Mouse (Mus musculus) lung, embryonic 14.5 days (tissue): Measurements from ENCODE around the gene Slc24a3. TPM values are rescaled to one million over a fixed set of nuclear protein-coding genes. Genes with fewer than 3 reads are reported as not detected.

ENCODE experiments used
- ATAC-seq: fragments of 200-750 bp; cut with Nextera tagmentation; 2 replicates; pipeline ENCODE4 v1.8.0; 2017; ENCODE audit warnings: mild to moderate bottlenecking, moderate TSS enrichment, moderate library complexity; ENCODE audit not compliant: insufficient read depth
- DNase-seq: peaks from one replicate; pipeline ENCODE4 v3.0.0-alpha.2; 2015
- H3K27ac ChIP-seq: fragments of 300-500 bp; sonication (generic); 2 replicates; pipeline ENCODE4 v1.5.1; 2014; ENCODE audit warnings: low read depth, mild to moderate bottlenecking, moderate library complexity
- H3K27me3 ChIP-seq: fragments of 300-500 bp; sonication (generic); 2 replicates; pipeline ENCODE4 v1.6.1; 2014; ENCODE audit warnings: low read length, control low read depth; ENCODE audit not compliant: insufficient read depth
- H3K36me3 ChIP-seq: fragments of 300-500 bp; sonication (generic); 2 replicates; pipeline ENCODE4 v1.6.1; 2014; ENCODE audit warnings: control low read depth; ENCODE audit not compliant: insufficient read depth
- H3K4me1 ChIP-seq: fragments of 300-500 bp; sonication (generic); 2 replicates; pipeline ENCODE4 v1.6.1; 2014; ENCODE audit warnings: antibody characterized with exemption, control low read depth; ENCODE audit not compliant: insufficient read depth
- H3K4me2 ChIP-seq: fragments of 300-500 bp; sonication (generic); 2 replicates; pipeline ENCODE4 v1.6.1; 2014; ENCODE audit warnings: mild to moderate bottlenecking
- H3K4me3 ChIP-seq: fragments of 300-500 bp; sonication (generic); 2 replicates; pipeline ENCODE4 v1.5.1; 2014; ENCODE audit warnings: low read depth, low read length
- H3K9ac ChIP-seq: fragments of 300-500 bp; sonication (generic); 2 replicates; pipeline ENCODE4 v1.6.1; 2014
- H3K9me3 ChIP-seq: fragments of 300-500 bp; sonication (generic); 2 replicates; pipeline ENCODE4 v1.6.1; 2016; ENCODE audit warnings: low read depth, low read length, control low read depth
- CTCF ChIP-seq: IDR thresholded peaks from 2 replicates; pipeline ENCODE4 v1.5.1; 2016; ENCODE audit warnings: antibody characterized with exemption, low read depth
- WGBS: fragments of 180-500 bp; shearing (Covaris S2); extraction: QIAGEN DNeasy Blood & Tissue Kit; methylation state at CpG from one replicate; pipeline ENCODE4 v1.1.7; 2014; 5-methylcytosine and 5-hydroxymethylcytosine counted together
- polyA plus RNA-seq: library from polyadenylated mRNA; unstranded; fragments of >200 nt; fragmentation: Nextera tagmentation; extraction: Ambion mirVana; gene quantifications from 2 replicates; pipeline ENCODE4 v1.2.1, GENCODE M21; 2014

Gene Slc24a3
- polyA plus RNA-seq, 1 experiment from 2014 or later, result 4.3 TPM

DNA sequence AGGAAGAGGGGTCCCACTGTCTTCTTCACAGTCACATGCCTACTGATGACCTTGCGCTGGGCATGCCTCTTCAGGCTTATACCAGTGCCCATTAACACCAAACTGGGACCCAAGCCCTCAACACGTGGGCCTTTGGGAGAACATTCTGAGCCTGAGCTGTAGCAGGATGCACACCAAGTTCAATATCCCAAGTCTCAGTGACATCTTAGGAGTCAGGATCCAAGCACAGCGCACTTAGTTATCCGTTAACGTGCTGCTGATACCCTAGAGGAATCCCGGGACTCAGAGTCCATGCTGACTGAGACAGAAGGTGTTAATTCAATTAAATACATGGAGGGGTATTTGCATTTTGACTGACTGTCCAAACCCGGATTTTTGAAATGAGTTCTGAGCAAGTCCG is 424.3 kb downstream of the Slc24a3 start:
- no peaks in the 10 kb centered on the region for H3K36me3 ChIP-seq
- no peaks in the 10 kb centered on the region for H3K27me3 ChIP-seq
- WGBS, result 78% methylated on average over 8 of the region's 8 CpGs
- no peak overlapping the region for H3K27ac ChIP-seq
- no peak for ATAC-seq
- H3K4me3 ChIP-seq, result no peak overlapping the region
- DNase-seq, result no peak
- TF ChIP-seq CTCF, result no peak
- no peak overlapping the region for H3K9ac ChIP-seq
- H3K4me2 ChIP-seq, result no peak overlapping the region
- H3K9me3 ChIP-seq, result no peaks in the 10 kb centered on the region
- no peaks in the 10 kb centered on the region for H3K4me1 ChIP-seq

DNA sequence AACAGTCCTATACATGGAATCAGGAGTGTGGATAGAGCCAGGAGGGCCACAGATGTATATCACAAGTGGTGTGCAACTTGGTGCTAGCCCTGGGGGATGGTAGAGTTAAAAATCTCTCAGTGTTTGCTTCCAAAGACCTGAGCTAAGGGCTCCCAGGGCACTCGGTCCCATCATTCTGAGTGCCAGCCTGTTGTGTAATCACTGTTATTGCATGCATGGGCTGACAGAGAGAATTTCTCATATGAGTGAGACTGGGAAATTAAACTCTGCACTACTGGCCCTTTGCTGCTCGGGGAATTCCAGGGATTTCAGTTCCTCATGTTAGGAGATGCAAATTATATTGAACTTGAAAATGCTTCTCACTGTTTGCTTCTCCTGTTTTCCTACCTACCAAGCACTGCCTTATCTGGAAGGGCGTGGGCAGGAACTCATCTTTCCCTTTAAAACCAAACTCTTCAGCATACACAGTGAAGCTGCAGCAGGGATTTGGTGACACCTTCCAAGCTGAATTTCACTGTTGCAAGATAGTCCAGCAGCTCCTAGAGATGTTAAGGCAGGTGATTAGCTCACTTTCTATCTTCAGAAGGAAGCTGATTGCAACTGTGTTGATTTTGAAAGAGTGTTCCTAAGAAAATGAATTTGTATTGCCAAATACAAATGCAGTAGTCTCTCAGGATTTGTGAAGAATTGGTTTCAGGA is 426.2 kb downstream of the Slc24a3 start:
- H3K9me3 ChIP-seq, result no peaks in the 10 kb centered on the region
- H3K4me2 ChIP-seq, result no peak overlapping the region
- H3K36me3 ChIP-seq, result no peaks in the 10 kb centered on the region
- ATAC-seq (no peak), DNase-seq (no peak)
- no peaks in the 10 kb centered on the region for H3K27me3 ChIP-seq
- 62% methylated on average over 3 of the region's 3 CpGs for WGBS
- no peak overlapping the region for H3K27ac ChIP-seq
- H3K4me1 ChIP-seq, result no peaks in the 10 kb centered on the region
- TF ChIP-seq CTCF, result no peak
- H3K4me3 ChIP-seq, result no peak overlapping the region
- no peak overlapping the region for H3K9ac ChIP-seq

DNA sequence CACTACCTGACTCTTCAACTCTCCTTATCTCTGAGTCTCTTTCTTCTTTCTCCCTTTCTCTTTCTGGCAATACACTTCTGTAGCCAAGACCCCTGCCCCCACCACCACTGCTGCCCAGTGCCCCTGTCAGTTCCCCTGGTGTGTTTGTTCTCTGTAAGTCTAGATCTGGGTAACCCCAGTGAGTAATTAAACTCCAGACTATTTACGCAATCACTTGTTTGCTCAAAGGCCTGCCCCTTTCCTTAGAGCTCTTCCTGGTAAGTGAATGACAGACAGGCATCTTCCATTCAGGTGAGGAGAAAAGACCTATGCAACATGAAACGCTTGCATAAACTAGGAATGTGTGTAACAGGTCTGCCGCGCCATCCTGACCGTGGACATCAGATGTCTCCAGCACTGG is 430.3 kb downstream of the Slc24a3 start:
- no peak for DNase-seq

DNA sequence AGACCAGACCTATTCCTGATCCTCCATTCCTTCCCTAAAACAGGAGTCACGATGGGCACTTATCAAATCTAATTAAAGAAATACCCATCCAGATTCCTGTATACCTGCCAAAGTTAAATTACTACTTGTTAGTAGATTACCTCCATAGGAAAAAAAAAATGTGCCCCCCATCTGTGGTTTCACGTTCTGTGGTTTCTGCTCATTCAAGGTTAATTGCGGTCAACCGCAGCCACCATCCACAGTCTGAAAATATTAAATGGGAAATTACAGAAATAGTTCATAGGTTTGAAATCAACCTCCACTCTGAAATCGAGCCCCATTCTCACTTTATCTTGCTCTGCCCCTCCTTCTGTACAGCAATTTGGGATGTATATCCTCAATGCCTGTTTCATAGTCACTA is 440.3 kb downstream of the Slc24a3 start:
- no peak for TF ChIP-seq CTCF
- Histone ChIP-seq H3K9ac (no peak overlapping the region), H3K4me2 (no peak overlapping the region), H3K9me3 (no peaks in the 10 kb centered on the region), H3K27ac (no peak overlapping the region), H3K4me3 (no peak overlapping the region), H3K4me1 (no peaks in the 10 kb centered on the region), H3K27me3 (no peaks in the 10 kb centered on the region), H3K36me3 (no peaks in the 10 kb centered on the region)
- no peak for DNase-seq
- no peak for ATAC-seq
- 83% methylated on average over 5 of the region's 5 CpGs for WGBS

More for the DNA sequence above, 430.3 kb downstream of the Slc24a3 start:
- no peak overlapping the region for H3K9ac ChIP-seq
- 72% methylated on average over 5 of the region's 5 CpGs for WGBS
- no peaks in the 10 kb centered on the region for H3K36me3 ChIP-seq
- TF ChIP-seq CTCF, result no peak
- H3K27me3 ChIP-seq, result no peaks in the 10 kb centered on the region
- no peak overlapping the region for H3K27ac ChIP-seq
- ATAC-seq, result peak; percentile 24; the same call in 1 of the 2 replicates
- H3K4me3 ChIP-seq, result no peak overlapping the region
- no peaks in the 10 kb centered on the region for H3K9me3 ChIP-seq
- H3K4me1 ChIP-seq, result no peaks in the 10 kb centered on the region
- H3K4me2 ChIP-seq, result no peak overlapping the region

DNA sequence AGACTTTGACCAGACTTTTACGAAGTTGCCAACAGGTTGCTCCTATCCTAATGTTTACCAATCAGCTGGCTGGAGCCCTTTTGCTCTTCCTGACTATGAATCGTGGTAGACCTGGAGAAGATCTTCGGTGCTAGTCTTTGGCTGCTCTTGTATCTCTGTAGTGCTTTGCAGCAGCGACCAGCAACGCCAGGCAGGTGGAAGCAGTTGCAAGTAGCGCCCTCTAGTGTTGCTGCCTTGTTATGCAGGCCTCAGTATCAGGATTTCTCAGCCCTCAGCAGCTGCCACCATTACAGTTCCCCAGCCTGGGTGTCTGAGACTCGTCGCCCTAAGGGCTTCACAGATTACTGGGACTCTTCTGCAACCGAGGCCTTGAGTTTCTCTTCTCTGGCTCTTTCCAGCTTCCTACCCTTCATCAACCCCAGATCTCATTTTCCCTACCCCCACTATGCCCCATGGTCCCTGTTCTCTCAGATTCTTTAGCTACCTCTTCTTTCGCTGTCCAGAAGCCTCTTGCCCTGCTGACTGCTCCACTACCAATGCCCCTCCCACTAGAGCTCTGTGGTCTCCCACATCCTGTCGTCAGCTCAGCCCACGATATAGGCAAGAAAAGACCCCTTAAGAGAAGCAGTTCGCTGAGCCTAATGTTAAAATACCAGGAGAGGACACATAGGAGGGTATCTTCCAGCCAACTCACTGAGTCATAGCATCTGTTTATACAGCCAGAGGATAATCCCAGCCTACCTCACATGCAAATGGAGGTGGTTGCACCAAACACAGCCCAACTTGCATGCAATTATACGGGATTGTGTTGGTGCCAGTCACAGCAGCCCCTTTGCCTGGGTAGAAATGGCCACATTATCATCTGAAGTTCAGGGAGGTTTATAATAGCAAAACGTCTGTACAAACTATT is 443.5 kb downstream of the Slc24a3 start:
- no peak overlapping the region for H3K4me2 ChIP-seq
- H3K27ac ChIP-seq, result no peak overlapping the region
- 37% methylated on average over 15 of the region's 15 CpGs for WGBS
- ATAC-seq, result no peak; the same call in 1 of the 2 replicates
- peak; percentile 74 for DNase-seq
- peak; percentile 81 for TF ChIP-seq CTCF
- no peaks in the 10 kb centered on the region for H3K4me1 ChIP-seq
- no peak overlapping the region for H3K4me3 ChIP-seq
- H3K36me3 ChIP-seq, result no peaks in the 10 kb centered on the region
- no peaks in the 10 kb centered on the region for H3K9me3 ChIP-seq
- H3K27me3 ChIP-seq, result no peaks in the 10 kb centered on the region
- H3K9ac ChIP-seq, result no peak overlapping the region

DNA sequence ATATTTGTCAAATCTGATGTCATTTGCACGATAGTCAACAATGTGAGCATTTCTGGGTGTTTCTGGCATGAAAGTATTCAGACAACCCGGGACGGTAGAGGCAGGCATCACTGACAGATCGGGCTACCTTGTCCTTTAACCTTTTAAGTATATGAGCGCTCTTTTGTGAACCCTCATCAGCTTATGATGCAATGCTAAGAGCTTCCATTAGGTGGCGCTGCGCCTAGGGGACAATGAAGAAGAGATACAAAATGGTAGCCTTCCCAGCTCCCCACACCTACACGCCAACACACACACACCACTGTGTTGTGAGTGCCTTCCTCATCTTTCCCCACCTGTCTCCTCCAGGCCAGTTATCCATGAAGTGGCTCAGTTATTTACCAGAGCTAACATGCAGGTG is 445.4 kb downstream of the Slc24a3 start:
- Histone ChIP-seq H3K4me3 (no peak overlapping the region), H3K4me2 (no peak overlapping the region), H3K9me3 (no peaks in the 10 kb centered on the region), H3K27me3 (no peaks in the 10 kb centered on the region), H3K9ac (no peak overlapping the region), H3K36me3 (no peaks in the 10 kb centered on the region), H3K4me1 (no peaks in the 10 kb centered on the region), H3K27ac (no peak overlapping the region)
- ATAC-seq, result no peak
- DNase-seq, result peak; percentile 17
- peak; percentile 54 for TF ChIP-seq CTCF
- 55% methylated on average over 8 of the region's 8 CpGs for WGBS

DNA sequence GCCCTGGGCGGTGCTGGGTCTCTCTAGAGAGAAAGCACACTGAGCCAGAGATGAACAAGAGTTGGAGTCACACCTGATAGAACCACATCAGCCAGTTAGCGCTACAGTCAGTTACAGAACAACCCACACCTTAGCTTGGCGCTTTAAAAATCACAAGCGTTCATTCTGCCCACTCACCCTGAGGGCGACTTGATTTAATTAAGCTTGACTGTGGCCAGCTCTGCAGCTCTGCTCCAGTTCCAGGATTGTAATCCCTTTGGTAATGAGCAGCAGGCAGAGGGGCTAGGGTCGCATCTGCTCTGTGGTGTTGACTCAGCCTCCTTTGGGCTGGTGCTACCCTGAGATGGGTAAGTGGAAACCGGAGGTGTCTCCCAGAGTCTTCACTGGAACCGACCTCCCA is 446.2 kb downstream of the Slc24a3 start:
- no peak for ATAC-seq
- WGBS, result 89% methylated on average over 8 of the region's 8 CpGs
- Histone ChIP-seq H3K9me3 (no peaks in the 10 kb centered on the region), H3K9ac (no peak overlapping the region), H3K4me1 (no peaks in the 10 kb centered on the region), H3K27ac (no peak overlapping the region), H3K4me3 (no peak overlapping the region), H3K36me3 (no peaks in the 10 kb centered on the region), H3K27me3 (no peaks in the 10 kb centered on the region), H3K4me2 (no peak overlapping the region)
- TF ChIP-seq CTCF, result no peak
- no peak for DNase-seq
